ENCODE assay signal across 8 mouse cellular contexts in genomic region chr10:118545966-118546365, GRCm38 (mm10).
DNase-seq lines count a peak whose midpoint lies in the region; ATAC-seq lines count a peak whose summit lies in the region.

No protein-coding gene starts in this region.

- intact Hi-C loops in left cerebral cortex, postnatal 4 days (cut with DNase I), result loop anchor here (5.0 kb wide), 1 partner anchor 389 kb away; no protein-coding TSS in a partner anchor
- intact Hi-C loops in gastrocnemius, postnatal 36 days (cut with DNase I), result no loop called here

- peak; percentile 8 to 10 for DNase-seq in left cerebral cortex, adult 18-20 months (ENCODE audit: low spot score in 2 of 2)
- no peak for DNase-seq in left cerebral cortex, postnatal 4 days
- DNase-seq in MN1 (ENCODE audit: low spot score), result peak; percentile 46
- peak; percentile 27 for DNase-seq in fibroblast of lung, adult 2 months (ENCODE audit: low read depth)
- no peak for DNase-seq in kidney, postnatal 10 days
- no peak for DNase-seq in cerebellum, adult 18-20 months
- no peak for DNase-seq in gastrocnemius, postnatal 36 days

- peak; percentile 54 for ATAC-seq in CD4-positive, CD25-positive, alpha-beta regulatory T cell, adult 4 months

Comparison
In these comparisons a context has a peak if more than half of its experiments do, and no peak if none do; other contexts are left out.
1. DNase-seq: peak in left cerebral cortex, adult 18-20 months (2 of 2), MN1 (single experiment) and fibroblast of lung, adult 2 months (single experiment); none in left cerebral cortex, postnatal 4 days (single experiment), kidney, postnatal 10 days (single experiment), cerebellum, adult 18-20 months (0 of 2) and gastrocnemius, postnatal 36 days (0 of 2).